Mouse (Mus musculus): ENCODE data around the gene Copz1. TPM values are rescaled to one million over a fixed set of nuclear protein-coding genes. Genes with fewer than 3 reads are reported as not detected.

The Copz1 gene
- polyA plus RNA-seq, 1 experiment from 2014 or later = 162 TPM

GRCm38 (mm10) chr15:103308056-103308875 lies 35.8 kb downstream of the Copz1 start:
- no peak overlapping the region for H3K27ac ChIP-seq (ENCODE audit: low read length)
- H3K36me3 ChIP-seq (ENCODE audit: insufficient read depth, low read length) = no peaks in the 10 kb centered on the region
- DNase-seq (ENCODE audit: low spot score) (peak; percentile 65), ATAC-seq (no peak)
- H3K9me3 ChIP-seq (ENCODE audit: low read length) = no peaks in the 10 kb centered on the region
- peaks cover 7% of the 10 kb centered on the region; the same call in 1 of the 2 replicates for H3K4me1 ChIP-seq (ENCODE audit: insufficient read depth, low read depth, low read length)
- no peaks in the 10 kb centered on the region for H3K27me3 ChIP-seq (replicated peaks; ENCODE audit: insufficient read depth, low read length)
- TF ChIP-seq EP300 (IDR thresholded peaks at IDR 0.05) (no peak), CTCF (IDR thresholded peaks at IDR 0.05) (peak; percentile 72)
- no peak overlapping the region for H3K4me3 ChIP-seq (ENCODE audit: low read depth, low read length)
- no peak overlapping the region for H3K9ac ChIP-seq (replicated peaks; ENCODE audit: low read depth)
- H3K4me2 ChIP-seq (replicated peaks; ENCODE audit: low read depth, low read length) = peak overlapping the region; percentile 11; the same call in 1 of the 2 replicates
- WGBS = 29% methylated on average over 28 of the region's 28 CpGs

GRCm38 (mm10) chr15:103308876-103309580 lies 36.5 kb downstream of the Copz1 start:
- H3K36me3 ChIP-seq (ENCODE audit: insufficient read depth, low read length) = no peaks in the 10 kb centered on the region
- H3K27ac ChIP-seq (ENCODE audit: low read length) = no peak overlapping the region
- H3K9me3 ChIP-seq (ENCODE audit: low read length) = no peaks in the 10 kb centered on the region
- DNase-seq (ENCODE audit: low spot score) (no peak), ATAC-seq (no peak)
- TF ChIP-seq CTCF (IDR thresholded peaks at IDR 0.05) (no peak), EP300 (IDR thresholded peaks at IDR 0.05) (no peak)
- H3K27me3 ChIP-seq (replicated peaks; ENCODE audit: insufficient read depth, low read length) = no peaks in the 10 kb centered on the region
- H3K4me1 ChIP-seq (ENCODE audit: insufficient read depth, low read depth, low read length) = peaks cover 5% of the 10 kb centered on the region; the same call in 1 of the 2 replicates
- 65% methylated on average over 26 of the region's 26 CpGs for WGBS
- no peak overlapping the region for H3K9ac ChIP-seq (replicated peaks; ENCODE audit: low read depth)
- peak overlapping the region; percentile 11; the same call in 1 of the 2 replicates for H3K4me2 ChIP-seq (replicated peaks; ENCODE audit: low read depth, low read length)
- H3K4me3 ChIP-seq (ENCODE audit: low read depth, low read length) = no peak overlapping the region

GRCm38 (mm10) chr15:103310365-103310910 lies 37.9 kb downstream of the Copz1 start, which contains the start of gene Gpr84:
Gpr84 (minus strand) TSS chr15:103310612.
- Histone ChIP-seq H3K9ac (replicated peaks; ENCODE audit: low read depth) (no peak within 1 kb of the TSS), H3K4me2 (replicated peaks; ENCODE audit: low read depth, low read length) (no peak within 1 kb of the TSS), H3K9me3 (ENCODE audit: low read length) (no peaks in the 10 kb centered on the region), H3K36me3 (ENCODE audit: insufficient read depth, low read length) (no peaks in the 10 kb centered on the region), H3K27me3 (replicated peaks; ENCODE audit: insufficient read depth, low read length) (no peaks in the 10 kb centered on the region), H3K4me1 (ENCODE audit: insufficient read depth, low read depth, low read length) (peaks cover 8% of the 10 kb centered on the region; the same call in 1 of the 2 replicates), H3K4me3 (ENCODE audit: low read depth, low read length) (no peak within 1 kb of the TSS), H3K27ac (ENCODE audit: low read length) (no peak within 1 kb of the TSS)
- WGBS = 35% methylated on average over 6 of the region's 6 CpGs
- no peak for TF ChIP-seq CTCF (IDR thresholded peaks at IDR 0.05)
- TF ChIP-seq EP300 (IDR thresholded peaks at IDR 0.05) = no peak
- ATAC-seq (no peak), DNase-seq (ENCODE audit: low spot score) (no peak)

GRCm38 (mm10) chr15:103313495-103314095 lies 41.1 kb downstream of the Copz1 start:
- Histone ChIP-seq H3K36me3 (ENCODE audit: insufficient read depth, low read length) (no peaks in the 10 kb centered on the region), H3K4me3 (ENCODE audit: low read depth, low read length) (no peak overlapping the region), H3K27ac (ENCODE audit: low read length) (no peak overlapping the region), H3K4me2 (replicated peaks; ENCODE audit: low read depth, low read length) (peak overlapping the region; percentile 54; the same call in 1 of the 2 replicates), H3K9ac (replicated peaks; ENCODE audit: low read depth) (no peak overlapping the region), H3K27me3 (replicated peaks; ENCODE audit: insufficient read depth, low read length) (no peaks in the 10 kb centered on the region), H3K4me1 (ENCODE audit: insufficient read depth, low read depth, low read length) (peaks cover 8% of the 10 kb centered on the region; the same call in 1 of the 2 replicates), H3K9me3 (ENCODE audit: low read length) (no peaks in the 10 kb centered on the region)
- WGBS = 25% methylated on average over 18 of the region's 18 CpGs
- DNase-seq (ENCODE audit: low spot score) (peak; percentile 83), ATAC-seq (no peak)
- TF ChIP-seq EP300 (IDR thresholded peaks at IDR 0.05) = no peak
- peak; percentile 87 for TF ChIP-seq CTCF (IDR thresholded peaks at IDR 0.05)

- no peak overlapping the region for H3K9ac ChIP-seq (replicated peaks; ENCODE audit: low read depth)
- peaks cover 8% of the 10 kb centered on the region; the same call in 1 of the 2 replicates for H3K4me1 ChIP-seq (ENCODE audit: insufficient read depth, low read depth, low read length)
- no peaks in the 10 kb centered on the region for H3K9me3 ChIP-seq (ENCODE audit: low read length)
- H3K4me3 ChIP-seq (ENCODE audit: low read depth, low read length) = 0 out of 2 replicates have a peak overlapping the region, but pooled peaks have one; percentile 5
- H3K4me2 ChIP-seq (replicated peaks; ENCODE audit: low read depth, low read length) = peak overlapping the region; percentile 54
- DNase-seq (ENCODE audit: low spot score) (no peak), ATAC-seq (no peak)
- no peaks in the 10 kb centered on the region for H3K36me3 ChIP-seq (ENCODE audit: insufficient read depth, low read length)
- H3K27me3 ChIP-seq (replicated peaks; ENCODE audit: insufficient read depth, low read length) = no peaks in the 10 kb centered on the region
- WGBS = 50% methylated on average over 21 of the region's 22 CpGs
- H3K27ac ChIP-seq (ENCODE audit: low read length) = no peak overlapping the region
- TF ChIP-seq EP300 (IDR thresholded peaks at IDR 0.05) (no peak), CTCF (IDR thresholded peaks at IDR 0.05) (no peak)
Observed at GRCm38 (mm10) chr15:103314181-103314580, 41.7 kb downstream of the Copz1 start.

Data from lung, postnatal 0 days (tissue).